Mouse (Mus musculus) layer of hippocampus, postnatal 36 days (tissue): Measurements from ENCODE around the gene Nepro. TPM values are rescaled to one million over a fixed set of nuclear protein-coding genes. Genes with fewer than 3 reads are reported as not detected.
A peak's percentile ranks its signal among the peaks of the same experiment; 100 is the strongest.

ENCODE experiments used
- DNase-seq, 2 experiments: peaks; one replicate each; pipeline ENCODE4 v3.0.0; 2022
- total RNA-seq, 2 experiments: library from RNA; stranded (reverse); gene quantifications; 2 replicates each; pipeline ENCODE4 v1.2.3; 2021

The Nepro gene
- total RNA-seq, 2 experiments from 2014 or later, result 5.4 to 6.0 TPM

GRCm38 (mm10) chr16:44703458-44703857 is 20.6 kb upstream of the Nepro start:
- no peak for DNase-seq

GRCm38 (mm10) chr16:44716305-44717140 is 7.6 kb upstream of the Nepro start:
- no peak for DNase-seq

- no peak for DNase-seq
Measured at GRCm38 (mm10) chr16:44717141-44717634, 6.9 kb upstream of the Nepro start.

- no peak for DNase-seq
Measured at GRCm38 (mm10) chr16:44717838-44718237, 6.3 kb upstream of the Nepro start.

GRCm38 (mm10) chr16:44719349-44719748 is 4.8 kb upstream of the Nepro start:
- DNase-seq, result no peak

- DNase-seq, result no peak
Measured at GRCm38 (mm10) chr16:44720518-44720917, 3.6 kb upstream of the Nepro start.

GRCm38 (mm10) chr16:44722666-44723065 is 1.4 kb upstream of the Nepro start:
- DNase-seq, result no peak

- DNase-seq, result no peak
Measured at GRCm38 (mm10) chr16:44724847-44725246, 746 bp downstream of the Nepro start.

- peak; percentile 63 to 76 for DNase-seq
Measured at GRCm38 (mm10) chr16:44725286-44726223, 1.5 kb downstream of the Nepro start.

GRCm38 (mm10) chr16:44727525-44727924 is 3.4 kb downstream of the Nepro start:
- DNase-seq, result no peak

- no peak for DNase-seq
Measured at GRCm38 (mm10) chr16:44734059-44734458, 10.0 kb downstream of the Nepro start.

GRCm38 (mm10) chr16:44735676-44736075 is 11.6 kb downstream of the Nepro start:
- no peak for DNase-seq

GRCm38 (mm10) chr16:44736118-44736517 is 12.0 kb downstream of the Nepro start:
- DNase-seq, result no peak

- DNase-seq, result no peak
Measured at GRCm38 (mm10) chr16:44742753-44743152, 18.7 kb downstream of the Nepro start.

- DNase-seq, result no peak
Measured at GRCm38 (mm10) chr16:44745471-44745865, 21.4 kb downstream of the Nepro start.

- DNase-seq, result peak; percentile 85 to 88
Measured at GRCm38 (mm10) chr16:44745866-44746562, 21.9 kb downstream of the Nepro start, which contains the start of gene Gtpbp8. TSS of gene Gtpbp8 (minus strand) at chr16:44746363.

GRCm38 (mm10) chr16:44748007-44748406 is 23.9 kb downstream of the Nepro start:
- DNase-seq, result no peak

GRCm38 (mm10) chr16:44757700-44758099 is 33.6 kb downstream of the Nepro start:
- no peak for DNase-seq

GRCm38 (mm10) chr16:44761811-44762210 is 37.7 kb downstream of the Nepro start:
- no peak for DNase-seq

GRCm38 (mm10) chr16:44765555-44766319 is 41.6 kb downstream of the Nepro start, which contains the start of gene Cd200r1:
TSS of gene Cd200r1 (plus strand) at chr16:44765736.
- DNase-seq, result no peak

- DNase-seq, result no peak
Measured at GRCm38 (mm10) chr16:44766320-44766892, 42.3 kb downstream of the Nepro start.
